Mouse (Mus musculus) neutrophil, adult 5-6 weeks (primary cell): ENCODE results near the gene Idh3b. TPM values are rescaled to one million over a fixed set of nuclear protein-coding genes. Genes with fewer than 3 reads are reported as not detected.

Experiments used
- ATAC-seq: fragments of 151-379, 151-347 bp; 2 replicates; pipeline ENCODE4 v1.8.0; 2017; ENCODE audit warnings: mild to moderate bottlenecking, moderate TSS enrichment; ENCODE audit not compliant: insufficient number of reproducible peaks, poor library complexity, low FRiP score, severe bottlenecking; ENCODE audit errors: extremely low read depth
- total RNA-seq: library from RNA; stranded (forward); fragments of 200-1000 nt; gene quantifications from 2 replicates; pipeline ENCODE4 v1.2.3, GENCODE M21; 2017

The Idh3b gene
- total RNA-seq = 78.7 and 83.6 TPM in 2 replicates

GRCm38 (mm10) chr2:130283854-130284654 lies at the start of gene Idh3b:
TSS of gene Idh3b (minus strand) at chr2:130284547.
- ATAC-seq = peak; percentile 80

- ATAC-seq = no peak
Observed at GRCm38 (mm10) chr2:130329502-130329901, 45.2 kb upstream of the Idh3b start.

GRCm38 (mm10) chr2:130327057-130327456 lies 42.7 kb upstream of the Idh3b start:
- no peak for ATAC-seq

- ATAC-seq = no peak
Observed at GRCm38 (mm10) chr2:130303014-130303413, 18.7 kb upstream of the Idh3b start.

GRCm38 (mm10) chr2:130297580-130297979 lies 13.2 kb upstream of the Idh3b start:
- no peak for ATAC-seq

GRCm38 (mm10) chr2:130296134-130296745 lies 11.9 kb upstream of the Idh3b start:
- no peak for ATAC-seq

- ATAC-seq = no peak
Observed at GRCm38 (mm10) chr2:130295331-130296133, 11.2 kb upstream of the Idh3b start.

- no peak for ATAC-seq
Observed at GRCm38 (mm10) chr2:130294936-130295277, 10.6 kb upstream of the Idh3b start, which contains the start of gene Ebf4. TSS of gene Ebf4 (plus strand) at chr2:130295169.

- no peak for ATAC-seq
Observed at GRCm38 (mm10) chr2:130294218-130294935, 10.0 kb upstream of the Idh3b start.

- ATAC-seq = no peak
Observed at GRCm38 (mm10) chr2:130293486-130293885, 9.1 kb upstream of the Idh3b start.

- ATAC-seq = no peak
Observed at GRCm38 (mm10) chr2:130293009-130293408, 8.7 kb upstream of the Idh3b start.

GRCm38 (mm10) chr2:130291434-130291833 lies 7.1 kb upstream of the Idh3b start:
- peak; percentile 71 for ATAC-seq

GRCm38 (mm10) chr2:130289086-130289485 lies 4.7 kb upstream of the Idh3b start:
- no peak for ATAC-seq

- ATAC-seq = no peak
Observed at GRCm38 (mm10) chr2:130280818-130281217, 3.5 kb downstream of the Idh3b start.

- ATAC-seq = no peak
Observed at GRCm38 (mm10) chr2:130280224-130280623, 4.1 kb downstream of the Idh3b start.

- no peak for ATAC-seq
Observed at GRCm38 (mm10) chr2:130279600-130280091, 4.7 kb downstream of the Idh3b start.

- no peak for ATAC-seq
Observed at GRCm38 (mm10) chr2:130275649-130276048, 8.7 kb downstream of the Idh3b start.

- no peak for ATAC-seq
Observed at GRCm38 (mm10) chr2:130274862-130275261, 9.5 kb downstream of the Idh3b start.
